Mouse (Mus musculus) thymus, adult 2 months (tissue): Measurements from ENCODE around the gene 5730522E02Rik.

Experiments used
- CTCF ChIP-seq: fragments of 200-500 bp; IDR thresholded peaks from 2 replicates; pipeline ENCODE4 v1.5.1; 2012; ENCODE audit warnings: mild to moderate bottlenecking, control low read depth, low read length, moderate library complexity, borderline replicate concordance; ENCODE audit not compliant: control insufficient read depth, poor library complexity, insufficient read depth; ENCODE audit errors: extremely low read depth
- POLR2A ChIP-seq: fragments of 200-500 bp; IDR thresholded peaks from 2 replicates; pipeline ENCODE4 v1.6.1; 2012; ENCODE audit warnings: mild to moderate bottlenecking, low read length, control low read depth, moderate library complexity; ENCODE audit not compliant: control insufficient read depth, poor library complexity, insufficient read depth; ENCODE audit errors: extremely low read depth

- TF ChIP-seq CTCF (no peak), POLR2A (no peak)
These were observed 84.6 kb downstream of the 5730522E02Rik start for GRCm38 (mm10) chr11:26125923-26126322.
